Mouse (Mus musculus): ENCODE measurements around the gene Entpd2.
"Not testable (repeated sequence)": the region's sequence is repeated elsewhere in the genome, so short reads cannot be mapped to it uniquely, and the experiment has no call there.

The Entpd2 gene

DNA sequence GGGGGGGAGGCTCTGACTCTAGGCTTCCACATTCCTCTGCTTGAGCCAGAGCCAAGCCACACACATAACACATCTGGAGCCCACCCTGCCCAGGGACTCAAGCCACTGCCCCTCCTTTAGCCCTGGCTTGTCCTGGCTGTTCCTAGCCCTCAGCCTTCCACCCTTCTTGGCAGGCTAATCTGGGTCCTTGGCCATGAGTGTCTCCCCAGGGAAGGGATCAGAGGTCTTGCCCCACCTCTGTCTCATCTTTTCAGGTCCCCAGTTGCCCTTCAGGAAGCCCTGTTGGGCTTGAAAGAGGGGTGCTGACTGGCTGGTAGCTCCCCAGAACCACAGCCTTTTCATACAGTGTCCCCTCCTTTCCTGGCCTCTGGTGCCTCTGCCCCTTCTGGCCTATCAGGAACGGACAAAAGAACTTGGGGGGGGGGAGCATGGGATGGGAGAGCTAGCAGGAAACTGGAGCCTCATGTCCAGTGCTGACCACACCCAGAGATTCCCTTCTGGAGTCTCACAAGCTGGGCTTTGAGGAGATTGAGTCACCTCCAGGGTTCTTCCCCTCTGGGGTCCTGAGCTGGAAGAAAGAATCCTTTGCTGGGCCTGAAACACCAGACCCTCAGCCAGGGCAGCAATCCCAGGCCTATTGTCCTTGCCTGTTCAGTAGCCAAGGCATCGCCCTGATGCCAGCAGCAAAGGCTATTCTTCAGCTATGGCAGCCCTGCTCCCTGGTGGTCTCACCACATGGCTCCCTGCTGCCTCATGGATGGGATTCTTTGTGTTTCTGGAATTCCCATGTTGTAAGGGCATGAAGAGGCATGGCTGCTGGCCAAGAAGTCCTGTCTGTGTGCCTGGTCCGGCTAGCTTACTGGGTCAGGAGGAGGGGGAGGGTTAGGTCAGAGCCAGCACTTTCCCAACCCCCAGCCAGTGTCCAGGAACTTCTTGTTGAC lies 1.1 kb upstream of the Entpd2 start:
- no peak for DNase-seq (ENCODE audit: low spot score in 2 of 2)

DNA sequence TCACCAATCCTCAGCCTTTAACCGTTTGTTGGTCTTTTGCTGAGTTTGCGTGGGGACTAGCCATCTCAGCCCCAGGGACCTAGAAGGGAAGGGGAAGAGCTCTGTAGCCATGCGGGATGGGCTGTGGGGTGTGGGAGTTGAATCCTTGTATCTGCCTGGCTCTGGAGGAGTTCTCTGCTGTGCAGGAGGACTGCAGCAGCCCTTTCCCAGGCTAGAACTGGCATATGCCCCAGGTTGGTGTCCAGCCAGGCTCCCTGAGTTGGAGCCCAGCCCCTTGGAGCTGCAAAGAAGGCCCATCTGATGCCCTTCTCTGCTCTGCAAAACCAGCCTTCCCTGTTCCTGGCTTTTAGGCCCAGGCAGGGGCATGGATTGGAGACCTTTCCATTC lies 916 bp downstream of the Entpd2 start:
- no peak for DNase-seq (ENCODE audit: low spot score in 2 of 2)

DNA sequence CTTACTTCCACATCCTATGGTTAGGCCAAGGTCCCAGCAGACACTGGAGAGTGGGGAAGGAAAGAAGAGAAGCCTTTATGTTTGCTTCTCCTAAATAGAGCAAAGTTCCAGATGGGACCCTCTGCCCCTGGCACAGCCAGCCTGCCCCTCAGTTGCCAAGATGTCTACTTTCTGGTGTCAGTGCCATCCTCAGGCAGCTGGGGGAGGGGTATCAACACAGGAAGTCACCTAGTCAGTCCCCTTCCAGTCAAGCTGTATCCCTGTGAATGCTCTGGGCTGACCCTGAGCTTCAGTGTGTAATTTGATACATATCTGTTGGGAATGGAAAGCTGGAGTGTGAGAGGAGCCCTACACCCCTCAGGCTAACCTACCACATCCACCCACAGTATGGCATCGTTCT lies 1.3 kb downstream of the Entpd2 start:
- no peak for DNase-seq (ENCODE audit: low spot score in 2 of 2)

DNA sequence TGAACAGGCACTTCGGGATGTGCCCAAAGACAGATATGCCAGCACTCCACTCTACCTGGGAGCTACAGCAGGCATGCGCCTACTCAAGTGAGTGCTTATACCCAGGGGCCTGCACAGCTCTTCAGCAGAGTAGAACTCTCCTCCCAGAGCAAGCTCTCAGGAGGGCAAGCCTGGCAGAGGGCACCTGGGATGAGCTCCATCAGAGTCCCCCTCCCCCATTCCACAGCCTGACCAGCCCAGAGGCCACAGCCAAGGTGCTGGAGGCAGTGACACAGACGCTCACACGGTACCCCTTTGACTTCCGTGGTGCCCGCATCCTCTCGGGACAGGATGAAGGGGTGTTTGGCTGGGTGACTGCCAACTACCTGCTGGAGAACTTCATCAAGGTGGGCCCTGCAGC lies 2.4 kb downstream of the Entpd2 start:
- no peak for DNase-seq (ENCODE audit: low spot score in 2 of 2)

DNA sequence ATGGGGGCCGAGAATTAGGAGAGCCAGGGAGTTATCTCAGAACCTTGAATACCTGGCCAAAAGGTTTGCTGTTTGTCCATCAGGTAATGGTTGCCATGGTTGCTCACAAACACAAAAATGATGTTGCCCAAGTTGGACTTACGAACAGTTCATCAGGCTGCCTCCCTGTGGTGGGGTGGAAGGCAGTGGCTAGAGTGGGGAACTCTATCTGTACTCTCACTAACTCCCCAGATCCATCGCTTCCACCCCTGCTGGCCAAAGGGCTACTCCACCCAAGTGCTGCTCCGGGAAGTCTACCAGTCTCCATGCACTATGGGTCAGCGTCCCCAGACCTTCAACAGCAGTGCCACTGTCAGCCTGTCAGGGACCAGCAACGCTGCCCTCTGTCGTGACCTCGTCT lies 3.4 kb downstream of the Entpd2 start, which contains the start of gene Npdc1:
Gene Npdc1 (plus strand): TSS at position 301 of the 400 bp plus-strand sequence.
- no peak for DNase-seq (ENCODE audit: low spot score in 2 of 2)

DNA sequence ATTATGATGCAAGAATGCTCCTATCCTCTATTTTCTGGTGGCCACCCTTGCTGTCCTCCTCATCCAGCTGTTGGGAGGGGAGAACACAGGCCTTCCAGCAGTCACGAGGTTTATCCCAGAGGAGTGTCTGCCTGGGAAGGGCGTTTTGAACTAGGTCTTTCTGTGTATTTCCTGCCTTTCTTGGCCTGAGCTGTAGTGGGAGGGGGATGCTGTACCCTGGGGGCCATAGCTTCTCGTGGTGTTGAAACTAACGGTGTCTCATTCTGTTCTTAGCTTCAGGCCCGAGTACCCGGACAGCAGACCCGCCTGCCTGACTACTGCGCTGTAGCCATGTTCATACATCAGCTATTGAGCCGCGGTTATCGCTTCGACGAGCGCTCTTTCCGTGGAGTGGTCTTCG lies 4.6 kb downstream of the Entpd2 start:
- DNase-seq (ENCODE audit: low spot score in 2 of 2): no peak

DNA sequence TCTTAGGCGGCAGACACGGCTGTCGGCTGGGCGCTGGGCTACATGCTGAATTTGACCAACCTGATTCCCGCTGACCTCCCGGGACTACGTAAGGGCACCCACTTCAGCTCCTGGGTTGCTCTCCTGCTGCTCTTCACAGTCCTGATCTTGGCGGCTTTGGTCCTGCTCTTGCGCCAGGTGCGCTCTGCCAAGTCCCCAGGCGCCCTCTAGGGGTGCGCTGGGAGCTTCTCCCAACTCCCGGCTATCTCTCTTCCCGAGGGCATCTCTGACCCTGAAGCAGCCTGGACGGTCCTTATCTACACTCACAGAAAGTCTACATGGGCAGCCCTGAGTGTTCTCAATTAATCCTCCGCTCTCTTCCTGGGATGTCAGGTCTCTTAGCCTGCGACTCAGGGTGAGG lies 5.1 kb downstream of the Entpd2 start:
- no peak for DNase-seq (ENCODE audit: low spot score in 2 of 2)

DNA sequence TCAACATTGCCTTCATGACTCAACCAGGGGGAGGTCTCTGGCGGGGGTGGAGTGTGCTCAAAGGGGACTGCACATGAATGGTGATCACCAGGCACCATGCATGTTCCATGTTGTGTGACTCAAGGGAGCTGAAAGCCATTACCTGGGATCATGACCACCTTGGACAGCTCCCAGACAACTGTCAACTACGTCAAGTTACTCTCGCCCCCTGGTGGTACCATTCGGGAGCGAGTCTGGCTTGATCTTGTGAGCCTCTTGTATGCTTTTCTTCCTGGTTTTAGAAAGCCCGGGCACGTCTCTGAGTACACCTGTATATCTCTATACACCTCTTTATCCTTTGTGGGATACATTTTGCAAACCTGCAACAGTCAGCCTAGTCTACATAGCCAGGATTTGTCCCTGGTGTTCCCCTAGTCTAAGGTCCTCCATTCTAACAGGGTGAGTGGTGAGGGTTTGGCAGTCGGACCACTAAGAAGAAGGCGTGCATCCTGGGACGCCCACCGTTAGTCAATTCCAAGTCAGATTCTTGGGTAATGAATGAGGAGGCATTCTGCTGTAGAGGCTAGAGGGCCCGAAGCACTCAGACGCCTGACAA lies 6.8 kb downstream of the Entpd2 start:
- DNase-seq (ENCODE audit: low spot score in 2 of 2): peak; percentile 50 to 78

DNA sequence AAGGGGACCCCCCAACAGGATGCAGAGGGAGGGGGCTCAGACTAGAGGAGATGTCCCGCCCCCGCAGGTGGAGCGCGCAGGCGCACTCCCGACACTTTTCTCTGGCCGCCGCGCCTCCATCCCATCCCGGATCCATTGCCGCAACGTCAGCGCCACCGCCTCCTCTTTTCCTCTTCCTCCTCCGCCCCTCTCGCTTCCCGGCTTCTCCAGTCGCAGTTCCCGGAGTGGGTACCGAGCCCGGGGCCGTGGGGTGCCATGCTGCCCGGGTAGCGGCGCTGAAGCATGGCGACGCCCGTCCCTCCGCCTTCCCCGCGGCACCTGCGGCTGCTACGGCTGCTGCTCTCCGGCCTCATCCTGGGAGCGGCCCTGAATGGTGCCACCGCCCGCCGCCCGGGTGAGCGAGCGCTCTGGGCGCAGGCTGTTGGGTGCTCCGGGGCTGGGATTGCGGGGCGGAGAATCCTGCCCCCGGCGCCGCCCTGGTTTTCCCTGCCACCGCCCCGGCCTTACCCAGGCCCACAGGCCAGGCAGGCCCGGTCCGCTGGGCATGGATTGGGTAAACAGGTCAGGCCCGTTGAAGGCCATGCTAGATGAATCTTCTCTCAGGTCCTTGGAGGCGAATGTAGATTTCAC lies 7.4 kb downstream of the Entpd2 start:
- no peak for DNase-seq (ENCODE audit: low spot score in 2 of 2)

DNA sequence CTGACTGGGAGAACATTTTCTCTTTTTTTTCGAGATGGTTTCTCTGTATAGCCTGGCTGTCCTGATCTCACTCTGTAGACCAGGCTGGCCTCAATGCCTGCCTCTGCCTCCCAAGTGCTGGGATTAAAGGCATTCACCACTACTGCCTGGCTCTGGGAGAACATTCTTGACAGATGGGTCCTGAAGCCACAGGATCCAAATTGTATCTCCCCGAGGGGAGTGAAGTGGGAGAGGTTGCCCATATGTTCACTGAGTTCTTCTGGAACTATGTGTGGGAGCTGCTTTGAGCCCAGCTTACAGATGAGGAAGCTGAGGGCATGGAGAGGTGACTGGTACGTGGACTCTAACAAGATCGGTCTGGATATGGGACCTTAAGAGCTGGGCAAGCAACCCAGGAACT lies 8.3 kb downstream of the Entpd2 start:
- no peak for DNase-seq (ENCODE audit: low spot score in 2 of 2)

DNA sequence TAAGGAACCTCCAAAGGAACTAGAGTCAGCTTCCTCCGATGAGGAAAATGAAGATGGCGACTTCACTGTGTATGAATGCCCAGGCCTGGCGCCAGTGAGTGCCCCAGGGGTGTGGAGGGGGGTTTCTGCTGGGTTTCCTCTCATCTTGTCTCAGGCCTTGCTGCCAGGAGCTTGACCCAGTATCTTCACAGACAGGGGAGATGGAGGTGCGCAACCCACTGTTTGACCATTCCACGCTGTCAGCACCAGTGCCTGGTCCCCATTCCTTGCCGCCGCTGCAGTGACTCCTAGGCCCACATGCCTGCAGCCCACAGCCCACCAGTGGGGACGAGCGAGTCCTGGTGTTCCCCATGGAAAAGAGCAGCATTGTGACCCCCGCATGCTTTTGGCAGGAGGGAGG lies 13.2 kb downstream of the Entpd2 start:
- DNase-seq (ENCODE audit: low spot score in 2 of 2): no peak

DNA sequence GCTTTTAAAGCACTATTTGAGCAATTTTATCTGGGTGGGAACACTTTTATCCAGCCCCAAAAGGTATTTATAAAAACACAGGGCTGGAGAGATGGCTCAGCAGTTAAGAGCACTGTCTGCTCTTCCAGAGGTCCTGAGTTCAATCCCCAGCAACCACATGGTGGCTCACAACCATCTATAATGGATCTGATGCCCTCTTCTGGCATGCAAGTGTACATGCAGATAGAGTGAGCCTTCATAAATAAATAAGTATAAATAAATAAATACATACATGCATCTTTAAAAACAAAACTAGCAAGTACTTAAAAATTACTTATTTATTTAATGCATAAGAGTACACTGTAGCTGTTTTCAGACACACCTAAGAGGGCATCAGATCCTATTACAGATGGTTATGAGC lies 17.8 kb downstream of the Entpd2 start:
- not testable (repeated sequence) for DNase-seq (ENCODE audit: low spot score in 2 of 2)

DNA sequence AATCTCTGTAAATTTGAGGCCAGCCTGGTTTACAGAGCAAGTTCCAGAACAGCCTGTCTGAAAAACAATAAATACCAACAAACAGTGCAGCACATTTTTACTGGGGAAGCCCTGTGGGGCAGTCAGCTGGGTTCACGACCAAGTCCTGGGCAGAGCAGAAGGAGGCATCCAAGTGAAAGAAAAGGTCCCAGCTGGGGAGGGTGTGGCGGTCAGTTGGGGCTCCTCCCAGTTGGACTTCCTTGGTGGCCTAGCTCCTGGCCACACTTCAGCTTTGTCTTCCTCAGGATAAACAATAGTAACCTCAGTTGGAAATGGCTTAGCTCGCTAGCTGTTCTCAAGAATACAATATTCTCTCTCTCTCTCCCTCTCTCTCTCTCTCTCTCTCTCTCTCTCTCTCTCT lies 21.8 kb downstream of the Entpd2 start:
- DNase-seq (ENCODE audit: low spot score in 2 of 2): no peak

DNA sequence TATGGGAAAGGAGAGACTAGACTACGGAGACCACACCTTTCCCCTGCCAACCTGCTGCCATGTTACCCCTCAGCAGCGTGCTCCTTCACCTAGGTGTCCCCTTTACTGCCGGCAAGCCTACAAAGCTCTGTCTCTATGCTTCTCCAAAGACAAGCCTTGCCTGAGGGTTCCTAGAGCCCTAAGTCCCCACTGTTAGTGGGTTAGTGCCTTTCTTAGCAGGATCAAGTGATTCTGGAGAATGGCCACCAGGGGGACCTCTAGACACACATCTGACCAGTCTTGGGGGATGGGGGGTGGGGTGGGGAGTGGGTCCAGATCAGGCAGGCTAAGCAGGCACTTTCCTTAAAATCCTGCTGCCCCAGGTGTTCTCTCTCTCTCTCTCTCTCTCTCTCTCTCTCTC lies 26.2 kb downstream of the Entpd2 start:
- DNase-seq (ENCODE audit: low spot score in 2 of 2): peak in 1 of 2 experiments; percentile 33

DNA sequence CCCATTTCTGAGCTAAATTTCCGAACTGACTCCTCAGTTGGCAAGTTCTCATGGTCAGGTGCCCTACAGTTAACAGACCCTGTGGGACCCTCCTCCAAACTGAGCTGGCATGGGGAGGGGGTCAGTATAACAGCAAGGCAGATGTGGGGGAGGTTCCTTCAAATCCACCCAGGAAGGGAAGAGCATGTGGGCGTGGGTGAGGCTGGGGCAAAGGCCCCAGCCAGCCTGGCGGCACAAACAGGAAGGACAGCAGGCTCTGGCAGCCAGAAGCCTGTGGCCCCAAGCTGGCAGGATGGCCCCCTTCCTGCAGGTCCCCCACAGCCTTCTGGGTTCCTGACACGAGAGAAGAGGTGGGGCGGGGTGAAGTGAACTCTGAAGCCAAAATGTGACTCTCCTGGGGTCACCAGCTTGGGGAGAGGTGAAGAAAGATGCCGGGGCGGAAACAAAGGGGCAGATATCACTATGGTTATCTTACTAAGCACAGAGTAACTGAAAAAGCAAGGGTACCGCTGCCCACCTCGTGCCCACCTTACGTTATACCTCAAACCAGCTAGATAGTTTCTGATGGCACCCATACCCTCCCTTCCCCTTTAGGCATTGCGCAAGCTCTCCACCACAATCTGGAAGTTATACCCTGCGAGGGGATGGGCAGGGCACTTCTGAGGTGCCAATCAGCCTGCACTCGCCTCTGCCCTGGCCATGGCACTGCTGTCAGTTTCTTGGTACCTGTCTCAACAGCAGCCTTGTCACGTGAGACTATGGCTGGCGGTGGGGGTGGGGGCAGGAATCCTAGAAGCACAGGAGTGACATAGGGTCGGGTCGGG lies 27.1 kb downstream of the Entpd2 start, which contains the start of gene Fut7:
Gene Fut7 (plus strand): TSS at position 681 of the 824 bp plus-strand sequence.
- no peak for DNase-seq (ENCODE audit: low spot score in 2 of 2)

DNA sequence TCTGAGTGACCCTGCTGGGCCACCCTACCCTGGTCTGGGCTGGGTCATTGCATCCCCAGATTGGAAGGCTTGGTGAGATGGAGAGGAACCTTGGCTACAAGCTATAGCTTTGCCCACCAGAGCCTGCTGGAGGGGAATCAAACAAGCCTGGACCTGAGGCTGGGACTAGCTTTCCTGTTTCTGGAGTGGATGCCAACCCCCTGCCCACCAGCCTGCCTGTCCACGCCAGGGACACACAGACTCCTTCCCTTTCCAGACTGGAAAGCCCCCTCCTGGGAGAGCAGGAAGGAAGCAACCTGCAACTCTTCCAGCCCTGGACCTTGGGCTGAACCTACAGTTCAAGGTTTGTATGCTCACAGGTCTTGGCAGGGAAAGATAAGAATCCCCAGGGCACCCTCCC lies 28.0 kb downstream of the Entpd2 start:
- DNase-seq (ENCODE audit: low spot score in 2 of 2): no peak

DNA sequence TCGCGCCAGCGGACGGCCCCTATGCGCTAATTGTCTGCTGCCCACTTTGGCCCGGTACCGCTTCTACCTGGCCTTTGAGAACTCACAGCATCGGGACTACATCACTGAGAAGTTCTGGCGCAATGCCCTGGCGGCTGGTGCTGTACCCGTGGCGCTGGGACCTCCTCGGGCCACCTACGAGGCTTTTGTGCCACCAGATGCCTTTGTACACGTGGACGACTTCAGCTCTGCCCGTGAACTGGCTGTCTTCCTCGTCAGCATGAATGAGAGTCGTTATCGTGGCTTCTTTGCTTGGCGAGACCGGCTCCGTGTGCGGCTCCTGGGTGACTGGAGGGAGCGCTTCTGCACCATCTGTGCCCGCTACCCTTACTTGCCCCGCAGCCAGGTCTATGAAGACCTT lies 29.8 kb downstream of the Entpd2 start:
- DNase-seq (ENCODE audit: low spot score in 2 of 2): no peak

DNA sequence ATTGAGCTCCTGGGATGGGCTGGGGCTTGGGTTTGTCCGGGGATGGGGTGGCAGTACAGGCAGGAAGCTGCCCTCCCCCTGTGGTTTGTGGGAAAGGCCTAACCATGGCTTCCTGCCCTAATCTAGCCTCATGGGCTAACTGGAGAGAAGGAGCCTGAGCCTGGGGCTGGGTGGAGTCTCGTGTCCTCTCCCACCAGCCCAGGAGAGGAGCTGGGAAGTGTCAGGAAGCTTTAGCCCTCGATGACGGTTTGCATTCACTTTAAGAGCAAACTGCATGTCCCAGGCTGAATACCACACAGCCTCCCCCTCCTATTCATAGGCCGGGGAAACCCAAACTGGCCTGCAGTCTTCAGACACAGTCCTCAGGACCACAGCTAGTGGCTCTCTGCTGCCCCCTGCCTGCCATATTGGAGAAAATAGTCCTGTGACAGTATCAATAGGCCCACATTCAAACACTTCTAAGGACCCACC lies 31.1 kb downstream of the Entpd2 start:
- peak; percentile 37 to 65 for DNase-seq (ENCODE audit: low spot score in 2 of 2)

DNA sequence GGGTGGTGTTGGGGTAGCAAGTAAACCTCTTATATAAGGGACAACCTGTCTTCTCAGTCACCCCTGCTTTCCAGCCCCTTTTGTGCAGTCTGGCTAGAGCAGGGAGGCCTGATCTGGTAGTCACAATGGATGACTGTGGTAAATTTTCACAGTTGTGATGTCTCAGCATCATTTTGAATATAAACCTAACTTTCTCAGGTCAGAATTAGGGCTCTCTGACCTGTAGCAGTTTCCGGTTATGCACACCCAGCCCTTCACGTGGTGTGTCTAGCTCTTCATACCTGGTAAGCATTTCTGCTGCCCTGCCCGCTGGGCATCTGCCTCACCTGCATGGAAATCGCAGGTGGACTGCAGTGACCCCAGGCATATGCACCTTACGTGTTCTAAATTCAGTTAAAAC lies 31.6 kb downstream of the Entpd2 start:
- no peak for DNase-seq (ENCODE audit: low spot score in 2 of 2)

DNA sequence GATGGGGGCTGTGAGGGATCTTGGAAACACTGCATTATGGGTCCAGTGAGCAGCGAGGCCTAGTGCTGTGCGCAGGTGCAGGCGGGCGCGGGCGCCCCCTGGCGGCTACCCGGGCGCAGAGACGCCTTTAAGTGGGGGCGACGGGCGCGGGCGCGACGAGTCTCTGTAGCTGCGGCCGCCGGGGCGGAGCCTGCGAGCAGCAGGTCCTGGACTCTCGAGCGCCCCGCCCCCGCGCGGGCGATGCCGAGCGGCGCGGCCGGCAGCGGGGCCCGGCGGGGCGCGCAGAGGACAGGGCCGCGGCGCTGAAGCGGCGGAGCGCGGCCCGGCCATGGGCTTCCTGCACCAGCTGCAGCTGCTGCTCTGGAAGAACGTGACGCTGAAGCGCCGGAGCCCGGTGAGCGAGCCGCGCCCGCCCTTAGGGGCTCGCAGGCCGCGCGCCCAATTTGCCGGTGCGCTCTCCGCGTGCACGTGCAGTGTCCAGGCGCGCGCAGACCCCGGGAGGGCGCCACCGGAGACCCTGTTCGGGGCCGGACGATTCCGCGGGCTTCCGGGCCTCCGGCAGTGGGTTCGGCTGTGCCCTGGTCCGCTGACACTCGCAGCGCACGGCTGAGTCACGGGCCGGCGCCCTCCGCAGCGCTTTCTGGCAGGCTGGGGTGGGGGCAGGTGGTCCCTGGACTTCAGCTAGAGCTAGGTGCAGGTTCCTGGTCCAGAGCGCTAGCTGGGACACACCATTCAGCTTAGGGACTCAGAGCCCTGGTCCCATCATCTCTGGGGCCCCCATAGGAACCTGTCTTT lies 33.0 kb downstream of the Entpd2 start, which contains the start of gene Abca2:
Gene Abca2 (plus strand): TSS at position 262 of the 795 bp plus-strand sequence.
- DNase-seq (ENCODE audit: low spot score in 2 of 2): peak; percentile 84 to 90

Data from spleen, postnatal 14 days (tissue).